19 mouse cellular contexts compared by ENCODE assay signal in genomic region chr10:108636086-108636485, GRCm38 (mm10).
DNase-seq lines count a peak whose midpoint lies in the region; ATAC-seq and TF ChIP-seq lines count a peak whose summit lies in the region.
"Had no signal": no experiment of that assay in that cellular context is flagged by ENCODE, and none has a peak within 500 bp of the region (broad histone marks: within the 10 kb centered on the region; RNA-seq: fewer than 3 reads in every experiment).

No protein-coding gene starts in this region.

- H3K9ac ChIP-seq in forebrain, embryonic 12.5 days = no peak overlapping the region
- no peak overlapping the region for H3K9ac ChIP-seq in hindbrain, embryonic 16.5 days (ENCODE audit: low read depth, low read length)
- H3K9ac ChIP-seq in hindbrain, embryonic 11.5 days (ENCODE audit: low read depth, low read length) = no peak overlapping the region
- no peak overlapping the region for H3K9ac ChIP-seq in midbrain, embryonic 14.5 days (replicated peaks; ENCODE audit: low read length)
- H3K9ac ChIP-seq in midbrain, embryonic 13.5 days (replicated peaks) = no peak overlapping the region
- H3K9ac ChIP-seq: heart, embryonic 15.5 days had no signal

- H3K4me1 ChIP-seq in forebrain, embryonic 12.5 days = peaks cover 7% of the 10 kb centered on the region; the same call in 1 of the 2 replicates
- no peaks in the 10 kb centered on the region for H3K4me1 ChIP-seq in forebrain, embryonic 10.5 days
- H3K4me1 ChIP-seq in hindbrain, embryonic 16.5 days (ENCODE audit: control insufficient read depth, insufficient read depth, low read depth, low read length) = no peaks in the 10 kb centered on the region
- no peaks in the 10 kb centered on the region for H3K4me1 ChIP-seq in hindbrain, embryonic 11.5 days (replicated peaks; ENCODE audit: control insufficient read depth, insufficient read depth, low read length)
- H3K4me1 ChIP-seq in midbrain, embryonic 14.5 days (ENCODE audit: control insufficient read depth, insufficient read depth, low read length) = peaks cover 6% of the 10 kb centered on the region; the same call in 1 of the 2 replicates
- H3K4me1 ChIP-seq in midbrain, embryonic 13.5 days (replicated peaks) = 0 out of 2 replicates have a peak, but pooled peaks cover 6% of the 10 kb centered on the region
- H3K4me1 ChIP-seq: heart, embryonic 15.5 days had no signal

- no peak overlapping the region for H3K4me2 ChIP-seq in forebrain, embryonic 12.5 days
- H3K4me2 ChIP-seq in hindbrain, embryonic 16.5 days (ENCODE audit: low read length) = no peak overlapping the region
- no peak overlapping the region for H3K4me2 ChIP-seq in hindbrain, embryonic 11.5 days (replicated peaks; ENCODE audit: low read depth, low read length)
- no peak overlapping the region for H3K4me2 ChIP-seq in midbrain, embryonic 14.5 days (ENCODE audit: low read length)
- no peak overlapping the region for H3K4me2 ChIP-seq in midbrain, embryonic 13.5 days (replicated peaks)
- H3K4me2 ChIP-seq: heart, embryonic 11.5 days; heart, embryonic 15.5 days had no signal

- TF ChIP-seq CTCF in brain, embryonic 14.5 days (IDR thresholded peaks at IDR 0.05; ENCODE audit: borderline replicate concordance, extremely low read depth, insufficient read depth, insufficient read length) = no peak

- H3K36me3 ChIP-seq in forebrain, embryonic 12.5 days (replicated peaks) = no peaks in the 10 kb centered on the region
- H3K36me3 ChIP-seq in forebrain, embryonic 10.5 days (replicated peaks) = no peaks in the 10 kb centered on the region
- H3K36me3 ChIP-seq in hindbrain, embryonic 16.5 days (ENCODE audit: control insufficient read depth, insufficient read depth, low read length) = no peaks in the 10 kb centered on the region
- H3K36me3 ChIP-seq in hindbrain, embryonic 11.5 days (ENCODE audit: control insufficient read depth, insufficient read depth, low read length) = no peaks in the 10 kb centered on the region
- H3K36me3 ChIP-seq in midbrain, embryonic 14.5 days (ENCODE audit: control insufficient read depth, insufficient read depth, low read length) = 0 out of 2 replicates have a peak, but pooled peaks cover 6% of the 10 kb centered on the region
- peaks cover 9% of the 10 kb centered on the region for H3K36me3 ChIP-seq in midbrain, embryonic 13.5 days
- H3K36me3 ChIP-seq: heart, embryonic 15.5 days had no signal

- H3K27ac ChIP-seq in forebrain, embryonic 12.5 days = no peak overlapping the region
- no peak overlapping the region for H3K27ac ChIP-seq in forebrain, embryonic 10.5 days
- no peak overlapping the region for H3K27ac ChIP-seq in hindbrain, embryonic 16.5 days (ENCODE audit: low read depth, low read length)
- no peak overlapping the region for H3K27ac ChIP-seq in hindbrain, embryonic 11.5 days (ENCODE audit: low read depth, low read length)
- H3K27ac ChIP-seq in midbrain, embryonic 14.5 days (replicated peaks; ENCODE audit: low read depth, low read length) = 0 out of 2 replicates have a peak overlapping the region, but pooled peaks have one; percentile 26
- no peak overlapping the region for H3K27ac ChIP-seq in midbrain, embryonic 13.5 days
- H3K27ac ChIP-seq: heart, adult 2 months; heart, embryonic 15.5 days; hindbrain, postnatal 0 days had no signal

- H3K4me3 ChIP-seq in forebrain, embryonic 12.5 days (replicated peaks) = no peak overlapping the region
- no peak overlapping the region for H3K4me3 ChIP-seq in forebrain, embryonic 10.5 days
- no peak overlapping the region for H3K4me3 ChIP-seq in hindbrain, embryonic 16.5 days (ENCODE audit: low read length)
- no peak overlapping the region for H3K4me3 ChIP-seq in hindbrain, embryonic 11.5 days (ENCODE audit: low read depth, low read length)
- no peak overlapping the region for H3K4me3 ChIP-seq in midbrain, embryonic 14.5 days (replicated peaks; ENCODE audit: low read depth, low read length)
- no peak overlapping the region for H3K4me3 ChIP-seq in midbrain, embryonic 13.5 days (replicated peaks)
- H3K4me3 ChIP-seq: heart, adult 2 months; heart, embryonic 15.5 days had no signal

- DNase-seq in forebrain, embryonic 10.5 days (ENCODE audit: extremely low spot score, low spot score) = no peak
- no peak for DNase-seq in hindbrain, embryonic 11.5 days (ENCODE audit: low spot score)
- no peak for DNase-seq in midbrain, embryonic 14.5 days
- peak; percentile 47 for DNase-seq in brain, embryonic 14.5 days (ENCODE audit: low read depth)
- DNase-seq: adrenal gland, postnatal 14 days; cerebellum, adult 18-20 months; cerebellum, adult 9-11 months; cerebellum, postnatal 36 days; gastrocnemius, postnatal 14 days; heart, adult 2 months; heart, postnatal 14 days had no signal

- TF ChIP-seq POLR2A in brain, embryonic 14.5 days (IDR thresholded peaks at IDR 0.05; ENCODE audit: borderline replicate concordance, extremely low read depth, insufficient read depth, insufficient read length, poor library complexity, severe bottlenecking) = no peak

- ATAC-seq in forebrain, embryonic 12.5 days (ENCODE audit: low FRiP score) = peak; percentile 55; the same call in 1 of the 2 replicates
- peak; percentile 64; the same call in 1 of the 2 replicates for ATAC-seq in hindbrain, embryonic 16.5 days
- no peak for ATAC-seq in hindbrain, embryonic 11.5 days (ENCODE audit: low FRiP score)
- ATAC-seq in midbrain, embryonic 14.5 days (ENCODE audit: low FRiP score, low TSS enrichment) = no peak
- no peak for ATAC-seq in midbrain, embryonic 13.5 days
- ATAC-seq: activated CD4-positive, CD25-positive, alpha-beta regulatory T cell, adult 4 months; Patski had no signal

- no peaks in the 10 kb centered on the region for H3K9me3 ChIP-seq in forebrain, embryonic 12.5 days
- no peaks in the 10 kb centered on the region for H3K9me3 ChIP-seq in forebrain, embryonic 10.5 days
- H3K9me3 ChIP-seq in hindbrain, embryonic 16.5 days (ENCODE audit: control insufficient read depth, low read length) = no peaks in the 10 kb centered on the region
- no peaks in the 10 kb centered on the region for H3K9me3 ChIP-seq in hindbrain, embryonic 11.5 days (ENCODE audit: control insufficient read depth, low read length)
- no peaks in the 10 kb centered on the region for H3K9me3 ChIP-seq in midbrain, embryonic 14.5 days (ENCODE audit: control insufficient read depth, low read length)
- H3K9me3 ChIP-seq in midbrain, embryonic 13.5 days = no peaks in the 10 kb centered on the region
- H3K9me3 ChIP-seq: heart, embryonic 15.5 days had no signal

- H3K27me3 ChIP-seq in forebrain, embryonic 12.5 days = no peaks in the 10 kb centered on the region
- no peaks in the 10 kb centered on the region for H3K27me3 ChIP-seq in forebrain, embryonic 10.5 days (ENCODE audit: poor library complexity, severe bottlenecking)
- H3K27me3 ChIP-seq in hindbrain, embryonic 16.5 days (replicated peaks; ENCODE audit: control insufficient read depth, insufficient read depth, low read length) = no peaks in the 10 kb centered on the region
- H3K27me3 ChIP-seq in hindbrain, embryonic 11.5 days (ENCODE audit: control insufficient read depth, insufficient read depth, low read length) = no peaks in the 10 kb centered on the region
- no peaks in the 10 kb centered on the region for H3K27me3 ChIP-seq in midbrain, embryonic 14.5 days (ENCODE audit: control insufficient read depth, insufficient read depth, low read length)
- H3K27me3 ChIP-seq in midbrain, embryonic 13.5 days = no peaks in the 10 kb centered on the region
- H3K27me3 ChIP-seq: heart, embryonic 15.5 days had no signal

- WGBS in forebrain, embryonic 12.5 days = 52% methylated on average over 7 of the region's 7 CpGs
- 84% methylated on average over 7 of the region's 7 CpGs for WGBS in forebrain, embryonic 10.5 days
- 43% methylated on average over 7 of the region's 7 CpGs for WGBS in hindbrain, embryonic 16.5 days
- WGBS in hindbrain, embryonic 11.5 days = 76% methylated on average over 7 of the region's 7 CpGs
- WGBS in midbrain, embryonic 14.5 days = 44% methylated on average over 7 of the region's 7 CpGs
- 49% methylated on average over 7 of the region's 7 CpGs for WGBS in midbrain, embryonic 13.5 days

Comparison
In these comparisons a context has a peak if more than half of its experiments do, and no peak if none do; other contexts are left out.
1. ATAC-seq: peak in forebrain, embryonic 12.5 days (single experiment) and hindbrain, embryonic 16.5 days (single experiment); none in hindbrain, embryonic 11.5 days (single experiment), midbrain, embryonic 14.5 days (single experiment) and midbrain, embryonic 13.5 days (single experiment).